Mouse (Mus musculus) midbrain, embryonic 14.5 days (tissue): ENCODE data around the gene Prss32. TPM values are rescaled to one million over a fixed set of nuclear protein-coding genes. Genes with fewer than 3 reads are reported as not detected.
A peak's percentile ranks its signal among the peaks of the same experiment; 100 is the strongest.

Source experiments
- ATAC-seq: fragments of 200-750 bp; cut with Nextera tagmentation; 2 replicates; pipeline ENCODE4 v1.8.0; 2017; ENCODE audit warnings: moderate number of reproducible peaks, moderate library complexity; ENCODE audit not compliant: low FRiP score, low TSS enrichment
- DNase-seq: peaks from one replicate; pipeline ENCODE4 v3.0.0-alpha.2; 2015
- H3K27ac ChIP-seq: fragments of 300-500 bp; sonication (generic); replicated peaks from 2 replicates; pipeline ENCODE4 v1.5.1; 2014; ENCODE audit warnings: mild to moderate bottlenecking, low read depth, low read length, moderate library complexity
- H3K27me3 ChIP-seq: fragments of 300-500 bp; sonication (generic); 2 replicates; pipeline ENCODE4 v1.6.1; 2014; ENCODE audit warnings: low read length, control low read depth, mixed read lengths; ENCODE audit not compliant: control insufficient read depth, insufficient read depth
- H3K36me3 ChIP-seq: fragments of 300-500 bp; sonication (generic); 2 replicates; pipeline ENCODE4 v1.6.1; 2014; ENCODE audit warnings: low read length, control low read depth; ENCODE audit not compliant: control insufficient read depth, insufficient read depth
- H3K4me1 ChIP-seq: fragments of 300-500 bp; sonication (generic); 2 replicates; pipeline ENCODE4 v1.6.1; 2014; ENCODE audit warnings: mild to moderate bottlenecking, antibody characterized with exemption, low read length, control low read depth; ENCODE audit not compliant: control insufficient read depth, insufficient read depth
- H3K4me2 ChIP-seq: fragments of 300-500 bp; sonication (generic); 2 replicates; pipeline ENCODE4 v1.6.1; 2014; ENCODE audit warnings: mild to moderate bottlenecking, low read length, moderate library complexity
- H3K4me3 ChIP-seq: fragments of 300-500 bp; sonication (generic); replicated peaks from 2 replicates; pipeline ENCODE4 v1.5.1; 2014; ENCODE audit warnings: low read depth, low read length
- H3K9ac ChIP-seq: fragments of 300-500 bp; sonication (generic); replicated peaks from 2 replicates; pipeline ENCODE4 v1.6.1; 2014; ENCODE audit warnings: mild to moderate bottlenecking, low read length, moderate library complexity
- H3K9me3 ChIP-seq: fragments of 300-500 bp; sonication (generic); 2 replicates; pipeline ENCODE4 v1.6.1; 2016; ENCODE audit warnings: low read length, control low read depth, mixed read lengths; ENCODE audit not compliant: control insufficient read depth
- WGBS: fragments of 180-500 bp; shearing (Covaris S2); extraction: QIAGEN DNeasy Blood & Tissue Kit; methylation state at CpG from one replicate; pipeline ENCODE4 v1.1.7; 2014; 5-methylcytosine and 5-hydroxymethylcytosine counted together
- polyA plus RNA-seq: library from polyadenylated mRNA; unstranded; fragments of >200 nt; fragmentation: Nextera tagmentation; extraction: Ambion mirVana; gene quantifications from 2 replicates; pipeline ENCODE4 v1.2.1, GENCODE M21; 2014

Gene Prss32
- polyA plus RNA-seq, 1 experiment from 2014 or later = not detected

DNA sequence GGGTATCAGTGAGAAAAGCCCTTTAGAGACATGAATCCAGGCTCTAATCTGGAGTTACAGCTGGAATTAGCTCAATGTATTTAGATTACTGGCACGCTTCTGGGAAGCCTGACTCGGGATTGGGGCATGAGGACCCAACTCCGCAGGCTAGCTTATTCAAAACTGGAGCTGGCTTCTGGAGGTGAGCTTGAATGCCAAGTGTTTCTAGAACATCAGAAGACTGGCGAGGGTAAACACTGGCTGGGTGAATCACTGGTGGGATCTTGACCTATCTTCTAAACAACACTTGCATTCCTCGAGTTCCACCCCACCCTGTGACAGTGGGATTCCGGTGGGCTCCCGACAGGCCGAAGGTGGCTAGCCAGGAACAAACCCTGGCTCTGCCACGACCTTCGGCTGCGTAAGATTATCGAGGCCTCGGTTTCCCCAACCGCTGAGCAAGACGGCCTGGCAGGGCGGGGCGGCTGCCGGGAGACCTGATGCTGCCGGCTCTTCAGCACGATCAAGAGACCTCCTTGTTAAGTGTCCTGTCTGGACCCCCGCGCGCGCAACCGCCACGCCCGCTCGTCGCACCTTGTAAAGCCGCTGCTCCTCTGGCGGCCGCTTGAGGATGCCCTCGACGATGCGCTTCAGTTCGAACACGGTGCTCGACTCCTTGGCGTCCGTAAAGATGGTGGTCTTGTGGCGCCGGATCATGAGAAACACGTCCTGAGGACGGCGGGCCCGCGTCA, 15.2 kb upstream of the Prss32 start:
- Histone ChIP-seq H3K4me1 (peaks cover 19% of the 10 kb centered on the region), H3K36me3 (peaks cover 39% of the 10 kb centered on the region), H3K9ac (peak overlapping the region; percentile 65), H3K27ac (peak overlapping the region; percentile 97), H3K4me3 (peak overlapping the region; percentile 58), H3K4me2 (peak overlapping the region; percentile 78), H3K9me3 (no peaks in the 10 kb centered on the region), H3K27me3 (0 out of 2 replicates have a peak, but pooled peaks cover 3% of the 10 kb centered on the region)
- ATAC-seq (peak; percentile 77), DNase-seq (peak; percentile 76)
- under 1% methylated on average over 43 of the region's 47 CpGs for WGBS

GRCm38 (mm10) chr17:23829064-23829619, 14.5 kb upstream of the Prss32 start, which contains the start of gene Elob:
Elob (minus strand) TSS chr17:23829136.
- peak; percentile 96 for ATAC-seq
- Histone ChIP-seq H3K4me3 (peak within 1 kb of the TSS; percentile 58), H3K4me2 (peak within 1 kb of the TSS; percentile 78), H3K9me3 (no peaks in the 10 kb centered on the region), H3K9ac (peak within 1 kb of the TSS; percentile 65), H3K27ac (peak within 1 kb of the TSS; percentile 97), H3K27me3 (0 out of 2 replicates have a peak, but pooled peaks cover 3% of the 10 kb centered on the region), H3K36me3 (peaks cover 32% of the 10 kb centered on the region), H3K4me1 (peaks cover 19% of the 10 kb centered on the region)
- under 1% methylated on average over 37 of the region's 42 CpGs for WGBS
- peak; percentile 96 for DNase-seq

- ATAC-seq (no peak), DNase-seq (no peak)
- Histone ChIP-seq H3K9me3 (no peaks in the 10 kb centered on the region), H3K27ac (no peak overlapping the region), H3K4me3 (no peak overlapping the region), H3K4me1 (peaks cover 19% of the 10 kb centered on the region), H3K4me2 (no peak overlapping the region), H3K9ac (no peak overlapping the region), H3K36me3 (peaks cover 11% of the 10 kb centered on the region), H3K27me3 (0 out of 2 replicates have a peak, but pooled peaks cover 3% of the 10 kb centered on the region)
- 93% methylated on average over 1 of the region's 1 CpGs for WGBS
Observed at GRCm38 (mm10) chr17:23831201-23831600, 12.5 kb upstream of the Prss32 start.

DNA sequence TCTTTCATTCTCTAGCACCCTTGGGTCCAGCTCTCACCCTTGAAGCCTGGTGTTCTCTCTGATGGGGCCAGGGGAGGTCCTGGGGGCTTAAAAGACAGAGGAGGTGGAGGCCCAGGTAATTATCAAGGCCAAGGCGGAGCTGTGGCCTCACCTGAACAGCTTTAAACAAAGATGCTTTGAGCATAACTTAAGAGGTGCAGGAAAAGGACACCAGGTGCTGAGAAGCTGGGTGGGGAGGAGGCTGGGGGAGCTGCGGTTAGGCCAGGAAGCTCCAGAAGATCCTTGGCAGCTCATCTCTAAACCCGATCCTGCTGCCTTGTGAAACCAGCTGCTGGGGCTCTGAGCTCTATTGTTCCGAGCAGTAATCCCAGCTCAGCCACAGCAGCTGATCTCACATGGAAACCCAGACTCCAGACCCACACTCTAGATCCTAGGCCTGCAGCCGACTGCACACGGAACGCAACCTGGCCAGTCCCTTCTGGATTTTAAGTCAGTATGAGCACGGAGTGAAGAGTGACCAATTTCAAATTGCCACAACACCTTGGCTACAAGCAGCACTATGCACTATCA, 7.6 kb upstream of the Prss32 start, which contains the start of gene Prss33:
Gene Prss33, minus strand, starts transcription at position 51 of the 570 bp plus-strand sequence.
- Histone ChIP-seq H3K4me2 (no peak within 1 kb of the TSS), H3K27me3 (0 out of 2 replicates have a peak, but pooled peaks cover 3% of the 10 kb centered on the region), H3K4me1 (no peaks in the 10 kb centered on the region; the same call in 1 of the 2 replicates), H3K36me3 (no peaks in the 10 kb centered on the region), H3K27ac (no peak within 1 kb of the TSS), H3K9me3 (no peaks in the 10 kb centered on the region), H3K9ac (no peak within 1 kb of the TSS), H3K4me3 (no peak within 1 kb of the TSS)
- WGBS = 39% methylated on average over 8 of the region's 8 CpGs
- ATAC-seq (no peak), DNase-seq (no peak)

GRCm38 (mm10) chr17:23841145-23841544, 2.5 kb upstream of the Prss32 start:
- no peak overlapping the region for H3K4me3 ChIP-seq
- 28% methylated on average over 4 of the region's 4 CpGs for WGBS
- DNase-seq (peak; percentile 88), ATAC-seq (no peak)
- no peak overlapping the region for H3K27ac ChIP-seq
- no peaks in the 10 kb centered on the region for H3K9me3 ChIP-seq
- peaks cover 3% of the 10 kb centered on the region; the same call in 1 of the 2 replicates for H3K4me1 ChIP-seq
- no peak overlapping the region for H3K9ac ChIP-seq
- no peaks in the 10 kb centered on the region for H3K27me3 ChIP-seq
- H3K4me2 ChIP-seq = no peak overlapping the region
- no peaks in the 10 kb centered on the region for H3K36me3 ChIP-seq

GRCm38 (mm10) chr17:23843141-23843811, 379 bp upstream of the Prss32 start:
- Histone ChIP-seq H3K9ac (no peak overlapping the region), H3K36me3 (no peaks in the 10 kb centered on the region), H3K4me1 (0 out of 2 replicates have a peak, but pooled peaks cover 3% of the 10 kb centered on the region), H3K9me3 (no peaks in the 10 kb centered on the region), H3K4me3 (no peak overlapping the region), H3K27me3 (no peaks in the 10 kb centered on the region), H3K27ac (no peak overlapping the region), H3K4me2 (peak overlapping the region; percentile 33)
- 46% methylated on average over 23 of the region's 23 CpGs for WGBS
- DNase-seq (no peak), ATAC-seq (no peak)

DNA sequence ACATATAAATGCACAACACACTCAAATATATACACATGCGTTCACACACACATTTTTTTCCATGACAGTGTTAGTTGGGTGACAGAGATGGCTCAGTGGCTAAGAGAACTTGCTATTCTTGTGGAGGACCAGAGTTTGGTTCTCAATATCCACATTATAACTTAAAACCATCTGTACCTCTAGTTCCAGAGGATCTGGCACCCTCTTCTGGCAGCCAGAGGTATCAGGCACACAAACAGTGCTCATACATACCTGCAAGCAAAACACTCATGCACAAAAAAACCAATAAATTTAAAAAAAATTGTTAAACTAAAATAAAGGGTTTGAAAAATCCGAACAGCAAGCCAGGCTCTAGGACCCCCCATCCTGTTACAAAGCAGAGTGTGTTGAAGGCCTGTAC, 6.4 kb downstream of the Prss32 start:
- Histone ChIP-seq H3K4me3 (no peak overlapping the region), H3K27me3 (no peaks in the 10 kb centered on the region), H3K9me3 (no peaks in the 10 kb centered on the region), H3K36me3 (no peaks in the 10 kb centered on the region), H3K27ac (no peak overlapping the region), H3K9ac (no peak overlapping the region), H3K4me1 (no peaks in the 10 kb centered on the region), H3K4me2 (no peak overlapping the region)
- DNase-seq = no peak
- no peak for ATAC-seq
- 69% methylated on average over 2 of the region's 2 CpGs for WGBS

DNA sequence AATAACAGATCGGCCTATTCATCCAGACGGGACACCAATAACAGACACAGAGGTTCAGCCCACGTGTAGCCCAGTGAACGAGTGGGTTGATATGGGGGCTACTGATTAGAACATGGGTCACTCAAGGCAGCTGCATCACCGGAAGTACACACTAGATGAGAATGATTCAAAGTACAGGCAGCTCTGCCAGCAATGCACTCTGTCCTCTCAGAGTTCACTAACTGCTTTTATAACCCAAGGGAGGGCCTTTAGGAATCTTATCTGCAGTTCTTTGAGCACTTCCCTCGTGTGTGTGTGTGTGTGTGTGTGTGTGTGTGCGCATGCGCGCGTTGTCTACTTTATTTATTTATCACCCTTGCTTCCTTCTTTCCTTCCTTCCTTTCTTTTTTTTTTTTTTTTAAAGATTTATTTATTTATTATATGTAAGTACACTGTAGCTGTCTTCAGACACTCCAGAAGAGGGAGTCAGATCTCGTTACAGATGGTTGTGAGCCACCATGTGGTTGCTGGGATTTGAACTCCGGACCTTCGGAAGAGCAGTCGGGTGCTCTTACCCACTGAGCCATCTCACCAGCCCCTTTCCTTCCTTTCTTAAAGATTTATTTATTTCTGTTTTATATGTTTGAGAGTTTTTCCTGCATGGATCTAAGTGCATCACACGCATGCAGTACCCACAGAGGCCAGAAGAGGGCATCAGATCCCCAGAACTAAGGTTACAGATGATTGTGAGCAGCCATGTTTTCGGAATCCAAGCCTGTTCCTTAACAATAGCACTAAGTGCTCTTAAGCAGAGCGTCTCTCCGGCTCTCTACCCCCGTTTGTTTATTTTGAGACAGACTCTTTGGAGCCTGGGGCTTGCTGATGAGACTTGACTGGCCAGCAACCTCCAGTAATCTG, 7.4 kb downstream of the Prss32 start:
- ATAC-seq (no peak), DNase-seq (peak; percentile 85)
- no peak overlapping the region for H3K27ac ChIP-seq
- 61% methylated on average over 18 of the region's 19 CpGs for WGBS
- H3K4me2 ChIP-seq = no peak overlapping the region
- H3K27me3 ChIP-seq = no peaks in the 10 kb centered on the region
- H3K9ac ChIP-seq = no peak overlapping the region
- no peaks in the 10 kb centered on the region for H3K4me1 ChIP-seq
- no peaks in the 10 kb centered on the region for H3K36me3 ChIP-seq
- no peak overlapping the region for H3K4me3 ChIP-seq
- H3K9me3 ChIP-seq = no peaks in the 10 kb centered on the region
